Mouse (Mus musculus) c-Kit-negative CD71-positive TER-119-positive erythroid progenitor cells, embryonic 14.5 days (primary cell): ENCODE results near the gene BC025920.

Experiments
- DNase-seq: peaks from one replicate; pipeline ENCODE4 v3.0.0-alpha.2; 2013; ENCODE audit warnings: low read depth, low spot score

The BC025920 gene

GRCm38 (mm10) chr10:81574081-81575056, 31.7 kb upstream of the BC025920 start, which contains the start of gene Tle2:
TSS of gene Tle2 (plus strand) at chr10:81574561.
- no peak for DNase-seq

- DNase-seq = no peak
Observed at GRCm38 (mm10) chr10:81575208-81575631, 30.9 kb upstream of the BC025920 start.

GRCm38 (mm10) chr10:81575695-81576094, 30.4 kb upstream of the BC025920 start:
- no peak for DNase-seq

- DNase-seq = no peak
Observed at GRCm38 (mm10) chr10:81579967-81580366, 26.1 kb upstream of the BC025920 start.

GRCm38 (mm10) chr10:81580441-81581070, 25.5 kb upstream of the BC025920 start:
- DNase-seq = no peak

- DNase-seq = no peak
Observed at GRCm38 (mm10) chr10:81583347-81583746, 22.7 kb upstream of the BC025920 start.

GRCm38 (mm10) chr10:81588739-81589138, 17.3 kb upstream of the BC025920 start:
- no peak for DNase-seq

GRCm38 (mm10) chr10:81591846-81592245, 14.2 kb upstream of the BC025920 start:
- no peak for DNase-seq

GRCm38 (mm10) chr10:81592631-81593030, 13.4 kb upstream of the BC025920 start:
- DNase-seq = no peak

- no peak for DNase-seq
Observed at GRCm38 (mm10) chr10:81593223-81593622, 12.8 kb upstream of the BC025920 start.

GRCm38 (mm10) chr10:81593935-81594334, 12.1 kb upstream of the BC025920 start:
- no peak for DNase-seq

- DNase-seq = no peak
Observed at GRCm38 (mm10) chr10:81595599-81595998, 10.5 kb upstream of the BC025920 start.

GRCm38 (mm10) chr10:81596611-81597010, 9.5 kb upstream of the BC025920 start:
- no peak for DNase-seq

GRCm38 (mm10) chr10:81597137-81597950, 8.7 kb upstream of the BC025920 start:
- no peak for DNase-seq

GRCm38 (mm10) chr10:81598342-81598741, 7.7 kb upstream of the BC025920 start:
- DNase-seq = no peak

- DNase-seq = no peak
Observed at GRCm38 (mm10) chr10:81598871-81599270, 7.2 kb upstream of the BC025920 start.

GRCm38 (mm10) chr10:81599630-81600029, 6.4 kb upstream of the BC025920 start:
- no peak for DNase-seq

GRCm38 (mm10) chr10:81600096-81600495, 6.0 kb upstream of the BC025920 start:
- no peak for DNase-seq

- DNase-seq = peak; percentile 81
Observed at GRCm38 (mm10) chr10:81600738-81601203, 5.3 kb upstream of the BC025920 start, which contains the start of gene Tle6. TSS of gene Tle6 (minus strand) at chr10:81601073.

GRCm38 (mm10) chr10:81601396-81601905, 4.6 kb upstream of the BC025920 start:
- no peak for DNase-seq

- DNase-seq = peak; percentile 17
Observed at GRCm38 (mm10) chr10:81602741-81603151, 3.3 kb upstream of the BC025920 start.
